Mouse (Mus musculus) liver, adult 2 months (tissue): ENCODE measurements at regions not wholly inside any gene's neighbourhood (a gene's known extent, or its start where the extent isn't known, plus 50 kb on each side); places are given as distances from the start of the nearest gene placed in this dataset.

Experiments
- CTCF ChIP-seq: fragments of 200-500 bp; IDR thresholded peaks from 2 replicates; pipeline ENCODE4 v1.5.1; 2011; ENCODE audit warnings: low read depth, low read length, control low read depth
- POLR2A ChIP-seq: fragments of 200-500 bp; IDR thresholded peaks from 2 replicates; pipeline ENCODE4 v1.6.1; 2011; ENCODE audit warnings: low read length, control low read depth; ENCODE audit not compliant: insufficient read depth; ENCODE audit errors: extremely low read depth

GRCm38 (mm10) chr3:115604267-115604666 lies 110.6 kb downstream of the S1pr1 start:
- TF ChIP-seq POLR2A (no peak), CTCF (no peak)
